Mouse (Mus musculus) liver, adult 2 months (tissue): ENCODE measurements around the gene Mpg. TPM values are rescaled to one million over a fixed set of nuclear protein-coding genes. Genes with fewer than 3 reads are reported as not detected.

Source experiments
- DNase-seq: peaks from one replicate; pipeline ENCODE4 v3.0.0-alpha.2; 2011; ENCODE audit warnings: low read depth, low spot score; ENCODE audit errors: extremely low read depth
- H3K27ac ChIP-seq: fragments of 200-500 bp; replicated peaks from 2 replicates; pipeline ENCODE4 v1.5.1; 2012; ENCODE audit warnings: low read depth, mild to moderate bottlenecking, control low read depth, inconsistent platforms, low read length; ENCODE audit not compliant: insufficient read depth
- H3K27me3 ChIP-seq: fragments of 200-500 bp; 2 replicates; pipeline ENCODE4 v1.6.1; 2012; ENCODE audit warnings: mild to moderate bottlenecking, moderate library complexity, low read length, inconsistent platforms; ENCODE audit not compliant: control insufficient read depth, insufficient read depth
- H3K36me3 ChIP-seq: fragments of 200-500 bp; 2 replicates; pipeline ENCODE4 v1.6.1; 2012; ENCODE audit warnings: low read length, inconsistent platforms; ENCODE audit not compliant: control insufficient read depth, insufficient read depth
- H3K4me1 ChIP-seq: fragments of 200-500 bp; 2 replicates; pipeline ENCODE4 v1.6.1; 2011; ENCODE audit warnings: low read length; ENCODE audit not compliant: control insufficient read depth, insufficient read depth
- H3K4me3 ChIP-seq: fragments of 200-500 bp; 2 replicates; pipeline ENCODE4 v1.5.1; 2011; ENCODE audit warnings: low read depth, mild to moderate bottlenecking, control low read depth, low read length, moderate library complexity; ENCODE audit not compliant: insufficient read depth
- H3K79me2 ChIP-seq: fragments of 200-500 bp; 2 replicates; pipeline ENCODE4 v1.6.1; 2012; ENCODE audit warnings: inconsistent platforms, mild to moderate bottlenecking, low read length, moderate library complexity; ENCODE audit not compliant: control insufficient read depth, insufficient read depth
- H3K9ac ChIP-seq: fragments of 200-500 bp; 2 replicates; pipeline ENCODE4 v1.6.1; 2012; ENCODE audit warnings: low read depth, mild to moderate bottlenecking, control low read depth, inconsistent platforms, low read length
- CTCF ChIP-seq: fragments of 200-500 bp; IDR thresholded peaks from 2 replicates; pipeline ENCODE4 v1.5.1; 2011; ENCODE audit warnings: low read depth, low read length, control low read depth
- POLR2A ChIP-seq: fragments of 200-500 bp; IDR thresholded peaks from 2 replicates; pipeline ENCODE4 v1.6.1; 2011; ENCODE audit warnings: low read length, control low read depth; ENCODE audit not compliant: insufficient read depth; ENCODE audit errors: extremely low read depth
- WGBS: fragments of 180-500 bp; shearing (Covaris S2); methylation state at CpG from one replicate; pipeline ENCODE4 v1.1.7; 2018; 5-methylcytosine and 5-hydroxymethylcytosine counted together
- polyA plus RNA-seq: library from polyadenylated mRNA; depleted of rRNA; stranded (reverse); fragments of >200 nt; gene quantifications from 2 replicates; pipeline ENCODE4 v1.2.3, GENCODE M21; 2012
- total RNA-seq: library from RNA; depleted of rRNA; stranded (reverse); fragments of >200 nt; gene quantifications from 2 replicates; pipeline ENCODE4 v1.2.3, GENCODE M21; 2014

Mpg gene
- total and polyA plus RNA-seq, 2 experiments: 9.1 to 10.3 TPM

DNA sequence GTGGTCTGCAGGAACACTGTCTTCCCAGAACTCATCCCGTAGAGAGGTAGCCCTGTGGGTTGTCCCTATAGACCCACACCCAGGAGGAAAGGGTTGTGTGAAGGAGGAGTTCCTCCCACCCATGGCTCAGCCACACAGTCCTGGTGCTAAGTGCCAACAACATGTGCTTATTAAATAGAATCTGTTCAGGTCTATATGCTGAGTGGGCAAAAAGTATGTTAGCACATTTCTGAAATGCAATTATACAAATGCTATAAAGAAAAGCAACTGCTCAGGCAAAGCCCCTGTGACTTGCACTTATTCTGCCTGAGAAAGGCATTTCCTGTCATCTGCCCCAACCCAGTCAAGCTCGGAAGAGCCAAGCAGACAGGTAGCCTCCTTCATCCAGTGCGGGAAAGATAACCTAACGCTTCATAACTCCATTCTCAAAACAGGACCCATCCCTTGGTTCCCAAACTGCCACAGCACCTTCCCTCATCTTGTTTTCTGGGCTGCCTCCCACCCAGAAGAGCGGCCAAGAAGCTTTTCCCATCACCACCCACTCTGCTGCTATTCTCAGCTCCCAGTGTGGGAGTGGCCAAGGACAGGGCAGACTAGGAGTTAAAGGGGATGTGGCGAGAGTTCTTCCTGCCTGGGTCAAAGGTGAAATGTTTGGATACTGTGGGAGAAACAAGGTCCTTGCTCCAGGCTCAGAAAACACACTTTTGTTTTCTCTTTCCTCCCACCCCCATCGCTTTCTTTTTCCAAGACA, 17.1 kb downstream of the Mpg start:
- Histone ChIP-seq H3K36me3 (peaks cover 27% of the 10 kb centered on the region), H3K9ac (no peak overlapping the region), H3K4me1 (no peaks in the 10 kb centered on the region), H3K79me2 (no peaks in the 10 kb centered on the region), H3K27ac (no peak overlapping the region), H3K27me3 (no peaks in the 10 kb centered on the region), H3K4me3 (no peak overlapping the region)
- no peak for DNase-seq
- 76% methylated on average over 7 of the region's 7 CpGs for WGBS
- TF ChIP-seq POLR2A (no peak), CTCF (no peak)

DNA sequence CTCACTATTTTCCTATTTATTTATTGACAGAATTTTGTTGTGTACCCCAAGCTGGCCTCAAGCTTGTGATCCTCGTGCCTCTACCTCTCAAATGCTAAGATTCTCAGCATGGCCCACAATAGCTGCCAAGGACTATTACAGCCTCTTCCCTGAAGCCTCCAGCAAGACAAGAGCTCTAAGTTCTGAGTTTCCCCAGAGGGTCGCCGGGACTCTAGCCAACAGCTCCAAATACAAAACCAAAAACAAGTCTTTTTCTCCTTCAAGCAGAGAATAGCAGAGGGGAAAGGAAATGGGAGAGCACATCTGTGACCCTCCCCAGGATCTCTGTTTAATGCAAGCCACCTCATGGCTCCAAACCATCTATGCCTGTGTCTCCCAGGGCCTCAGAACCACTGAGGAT, 17.8 kb downstream of the Mpg start:
- Histone ChIP-seq H3K36me3 (peaks cover 30% of the 10 kb centered on the region), H3K27me3 (no peaks in the 10 kb centered on the region), H3K79me2 (no peaks in the 10 kb centered on the region), H3K9ac (no peak overlapping the region), H3K4me1 (no peaks in the 10 kb centered on the region), H3K27ac (no peak overlapping the region), H3K4me3 (no peak overlapping the region)
- 80% methylated on average over 3 of the region's 3 CpGs for WGBS
- no peak for DNase-seq
- no peak for TF ChIP-seq POLR2A

DNA sequence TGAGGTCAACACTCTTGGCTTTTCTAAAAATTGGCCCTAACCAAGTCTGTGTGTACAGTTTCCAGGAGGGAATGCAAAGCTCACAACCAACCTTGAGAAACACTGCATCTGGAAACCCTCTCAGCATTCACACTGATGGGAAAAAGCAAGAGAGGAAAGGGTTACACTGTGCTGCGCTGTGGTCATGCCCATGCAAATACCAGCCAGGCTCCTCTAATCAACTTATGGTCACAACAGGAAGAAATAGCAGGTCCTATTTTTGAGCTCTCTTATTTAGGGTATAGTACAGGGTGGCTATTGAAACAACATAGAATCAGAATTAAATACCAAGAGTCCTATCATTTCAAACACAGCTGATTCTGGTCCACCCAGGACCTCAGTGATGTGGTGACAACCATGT, 18.3 kb downstream of the Mpg start:
- no peaks in the 10 kb centered on the region for H3K79me2 ChIP-seq
- H3K36me3 ChIP-seq: peaks cover 35% of the 10 kb centered on the region
- H3K9ac ChIP-seq: no peak overlapping the region
- no peaks in the 10 kb centered on the region for H3K4me1 ChIP-seq
- H3K27me3 ChIP-seq: no peaks in the 10 kb centered on the region
- no peak for TF ChIP-seq CTCF
- TF ChIP-seq POLR2A: no peak
- no peak for DNase-seq
- no peak overlapping the region for H3K27ac ChIP-seq
- 85% methylated on average over 1 of the region's 1 CpGs for WGBS
- H3K4me3 ChIP-seq: no peak overlapping the region

DNA sequence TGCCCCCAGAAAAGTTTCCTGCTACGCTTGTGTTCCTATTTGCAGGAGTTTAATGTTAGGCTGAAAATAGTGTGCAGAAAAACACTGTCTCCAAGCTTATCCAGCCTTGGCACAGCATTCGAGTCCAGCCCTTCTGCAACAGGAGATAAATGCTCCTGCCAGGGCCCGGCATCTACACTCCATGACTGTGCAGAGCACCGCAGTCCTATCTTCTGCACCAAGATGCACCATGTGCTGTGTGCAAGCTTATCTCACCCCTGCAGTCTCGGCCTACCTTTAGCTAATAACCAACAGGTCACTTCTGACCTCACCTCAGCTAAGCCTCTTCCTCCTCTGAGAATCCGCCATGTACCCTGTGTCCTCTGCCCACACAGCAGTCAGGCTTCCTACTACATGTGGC, 19.3 kb downstream of the Mpg start:
- Histone ChIP-seq H3K36me3 (peaks cover 44% of the 10 kb centered on the region), H3K9ac (no peak overlapping the region), H3K27ac (no peak overlapping the region), H3K4me1 (no peaks in the 10 kb centered on the region), H3K4me3 (no peak overlapping the region), H3K27me3 (no peaks in the 10 kb centered on the region), H3K79me2 (no peaks in the 10 kb centered on the region)
- no peak for DNase-seq
- 92% methylated on average over 6 of the region's 6 CpGs for WGBS
- TF ChIP-seq CTCF (no peak), POLR2A (no peak)

DNA sequence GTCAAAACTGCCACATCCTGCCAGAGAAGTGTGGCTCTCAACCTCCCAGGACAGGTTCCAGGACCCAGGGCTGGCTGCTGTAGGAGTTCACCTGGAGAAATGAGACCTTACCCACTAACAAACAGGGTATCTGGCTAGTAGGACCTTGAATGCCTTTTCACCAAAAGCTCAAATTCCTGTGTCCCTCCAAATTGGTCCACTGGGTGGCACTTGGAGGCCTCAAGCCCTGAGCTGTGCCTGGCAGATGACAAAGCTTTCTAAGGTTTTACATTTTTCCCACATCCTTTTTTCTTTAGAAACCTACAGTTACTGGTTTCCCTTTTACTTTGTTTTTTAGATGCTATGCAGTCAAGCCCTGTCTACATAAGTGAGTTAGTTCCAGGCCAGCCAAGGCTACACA, 20.8 kb downstream of the Mpg start:
- Histone ChIP-seq H3K4me3 (no peak overlapping the region), H3K27me3 (no peaks in the 10 kb centered on the region), H3K79me2 (no peaks in the 10 kb centered on the region), H3K27ac (no peak overlapping the region), H3K36me3 (peaks cover 46% of the 10 kb centered on the region), H3K9ac (no peak overlapping the region), H3K4me1 (no peaks in the 10 kb centered on the region)
- no peak for TF ChIP-seq CTCF
- TF ChIP-seq POLR2A: no peak
- DNase-seq: no peak

DNA sequence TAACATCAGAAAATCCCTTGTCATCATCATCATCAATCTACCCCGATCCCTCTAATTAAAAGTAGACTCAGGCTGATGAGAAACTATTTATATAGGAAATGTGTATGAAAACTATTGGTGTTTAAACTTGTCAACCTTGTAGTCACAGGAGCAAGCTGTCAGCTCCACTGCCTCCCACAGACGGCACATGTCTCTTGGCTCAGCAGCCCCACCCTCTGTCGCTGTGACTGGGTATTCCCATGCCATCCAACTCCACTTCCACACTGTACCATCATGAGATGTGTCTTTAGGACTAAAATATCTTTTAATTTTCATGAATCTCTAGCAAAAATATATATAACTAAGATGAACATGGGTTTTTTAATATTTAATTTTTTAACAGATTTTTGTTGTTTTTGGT, 22.0 kb downstream of the Mpg start:
- Histone ChIP-seq H3K79me2 (no peaks in the 10 kb centered on the region), H3K27ac (no peak overlapping the region), H3K9ac (no peak overlapping the region), H3K4me1 (no peaks in the 10 kb centered on the region), H3K4me3 (no peak overlapping the region), H3K27me3 (no peaks in the 10 kb centered on the region), H3K36me3 (peaks cover 55% of the 10 kb centered on the region)
- 90% methylated on average over 3 of the region's 3 CpGs for WGBS
- no peak for DNase-seq
- TF ChIP-seq POLR2A (no peak), CTCF (no peak)
